ENCODE assay signal across 8 mouse cellular contexts in the genomic region with DNA sequence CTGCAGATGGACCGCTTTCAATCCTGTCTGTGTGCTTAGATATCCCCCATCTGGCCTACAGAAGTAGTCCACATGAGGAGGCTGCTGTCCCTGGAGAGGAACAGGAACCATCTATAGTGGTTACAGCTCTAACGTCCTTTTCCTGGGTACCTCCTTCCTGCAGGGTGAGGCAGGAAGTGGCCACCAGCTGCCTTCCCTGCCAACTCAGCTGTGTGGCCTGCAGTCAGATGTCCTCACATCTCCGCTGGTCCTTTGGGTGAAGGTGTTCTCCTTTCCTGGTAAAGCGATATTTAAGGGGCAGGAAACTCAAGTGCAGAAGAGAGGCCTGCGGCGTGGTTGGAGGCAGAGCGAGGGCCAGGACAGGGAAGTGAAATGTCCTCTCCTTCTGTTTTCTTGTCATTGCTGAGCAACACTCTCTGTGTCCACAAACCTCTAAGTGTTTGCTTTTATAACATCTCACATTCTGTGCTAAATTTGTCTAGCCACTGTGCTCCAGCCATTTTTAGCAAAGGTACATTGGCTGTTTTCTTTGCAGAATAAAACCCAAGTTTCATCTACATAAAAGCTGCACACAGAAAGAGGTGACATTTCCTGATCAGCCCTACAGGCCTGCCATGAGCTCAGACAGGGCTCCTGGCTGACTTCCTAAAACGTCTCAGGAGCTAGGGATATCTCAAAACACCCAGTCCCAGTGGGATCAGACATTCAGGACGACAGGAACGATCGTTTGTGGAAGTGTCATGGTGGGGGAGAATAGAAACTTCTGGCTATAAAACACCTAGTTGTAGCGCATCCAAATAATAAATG.
DNase-seq lines count a peak whose midpoint lies in the region; ATAC-seq and TF ChIP-seq lines count a peak whose summit lies in the region.

No protein-coding gene starts in this region.

- peak; percentile 21 for DNase-seq in midbrain, embryonic 11.5 days (ENCODE audit: low spot score, missing footprints)
- peak; percentile 99 for DNase-seq in heart, adult 11 months
- DNase-seq in kidney, postnatal 0 days (ENCODE audit: low spot score), result peak; percentile 61
- peak; percentile 87 for DNase-seq in lung, postnatal 0 days (ENCODE audit: low spot score)
- DNase-seq in spleen, postnatal 4 days (ENCODE audit: low spot score in 2 of 2), result peak; percentile 49 to 72
- DNase-seq in yolk sac, embryonic 10.5 days (ENCODE audit: low spot score), result no peak
- DNase-seq in adrenal gland, adult 2 months, result no peak

- no peak overlapping the region for H3K4me2 ChIP-seq in midbrain, embryonic 11.5 days
- H3K4me2 ChIP-seq in midbrain, embryonic 13.5 days (replicated peaks), result no peak overlapping the region
- H3K4me2 ChIP-seq in kidney, postnatal 0 days (ENCODE audit: low read length), result no peak overlapping the region
- H3K4me2 ChIP-seq in lung, postnatal 0 days (replicated peaks; ENCODE audit: low read depth, low read length), result no peak overlapping the region

- H3K27ac ChIP-seq in midbrain, embryonic 11.5 days (ENCODE audit: low read depth, low read length), result no peak overlapping the region
- H3K27ac ChIP-seq in midbrain, embryonic 13.5 days, result no peak overlapping the region
- peak overlapping the region; percentile 47 for H3K27ac ChIP-seq in kidney, postnatal 0 days
- peak overlapping the region; percentile 77 for H3K27ac ChIP-seq in lung, postnatal 0 days (ENCODE audit: low read length)

- H3K27me3 ChIP-seq in midbrain, embryonic 11.5 days (ENCODE audit: control insufficient read depth, insufficient read depth, low read length), result no peaks in the 10 kb centered on the region
- H3K27me3 ChIP-seq in midbrain, embryonic 13.5 days, result no peaks in the 10 kb centered on the region
- no peaks in the 10 kb centered on the region for H3K27me3 ChIP-seq in kidney, postnatal 0 days (ENCODE audit: insufficient read depth, low read length)
- no peaks in the 10 kb centered on the region for H3K27me3 ChIP-seq in lung, postnatal 0 days (replicated peaks; ENCODE audit: insufficient read depth, low read length)

- no peaks in the 10 kb centered on the region for H3K9me3 ChIP-seq in midbrain, embryonic 11.5 days (ENCODE audit: control insufficient read depth, low read length)
- no peaks in the 10 kb centered on the region for H3K9me3 ChIP-seq in midbrain, embryonic 13.5 days
- no peaks in the 10 kb centered on the region for H3K9me3 ChIP-seq in kidney, postnatal 0 days (replicated peaks; ENCODE audit: low read length)
- H3K9me3 ChIP-seq in lung, postnatal 0 days (ENCODE audit: low read length), result no peaks in the 10 kb centered on the region

- 86% methylated on average over 12 of the region's 12 CpGs for WGBS in midbrain, embryonic 11.5 days
- WGBS in midbrain, embryonic 13.5 days, result 85% methylated on average over 12 of the region's 12 CpGs
- 64% methylated on average over 12 of the region's 12 CpGs for WGBS in kidney, postnatal 0 days
- WGBS in lung, postnatal 0 days, result 42% methylated on average over 12 of the region's 12 CpGs

- peak; percentile 46; the same call in 1 of the 2 replicates for TF ChIP-seq CTCF in kidney, postnatal 0 days (IDR thresholded peaks at IDR 0.05; ENCODE audit: low read depth)
- TF ChIP-seq CTCF in lung, postnatal 0 days (IDR thresholded peaks at IDR 0.05), result peak; percentile 70

- ATAC-seq in midbrain, embryonic 11.5 days (ENCODE audit: low FRiP score), result no peak
- ATAC-seq in midbrain, embryonic 13.5 days, result no peak
- no peak for ATAC-seq in kidney, postnatal 0 days (replicated peaks; ENCODE audit: low FRiP score, low read depth)
- peak; percentile 88 for ATAC-seq in lung, postnatal 0 days

- no peaks in the 10 kb centered on the region for H3K36me3 ChIP-seq in midbrain, embryonic 11.5 days (ENCODE audit: control insufficient read depth, insufficient read depth, low read length)
- H3K36me3 ChIP-seq in midbrain, embryonic 13.5 days, result no peaks in the 10 kb centered on the region
- H3K36me3 ChIP-seq in kidney, postnatal 0 days (ENCODE audit: insufficient read depth, low read length), result no peaks in the 10 kb centered on the region
- H3K36me3 ChIP-seq in lung, postnatal 0 days (ENCODE audit: insufficient read depth, low read length), result no peaks in the 10 kb centered on the region

- H3K9ac ChIP-seq in midbrain, embryonic 11.5 days (ENCODE audit: low read length), result no peak overlapping the region
- H3K9ac ChIP-seq in midbrain, embryonic 13.5 days (replicated peaks), result no peak overlapping the region
- no peak overlapping the region for H3K9ac ChIP-seq in kidney, postnatal 0 days (ENCODE audit: low read depth, low read length)
- H3K9ac ChIP-seq in lung, postnatal 0 days (replicated peaks; ENCODE audit: low read depth), result no peak overlapping the region

- TF ChIP-seq EP300 in lung, postnatal 0 days (IDR thresholded peaks at IDR 0.05), result peak; percentile 85

- H3K4me3 ChIP-seq in midbrain, embryonic 11.5 days (ENCODE audit: low read depth, low read length), result no peak overlapping the region
- no peak overlapping the region for H3K4me3 ChIP-seq in midbrain, embryonic 13.5 days (replicated peaks)
- no peak overlapping the region for H3K4me3 ChIP-seq in kidney, postnatal 0 days (replicated peaks; ENCODE audit: low read depth, low read length)
- H3K4me3 ChIP-seq in lung, postnatal 0 days (ENCODE audit: low read depth, low read length), result no peak overlapping the region

- no peaks in the 10 kb centered on the region for H3K4me1 ChIP-seq in midbrain, embryonic 11.5 days (ENCODE audit: control insufficient read depth, insufficient read depth, low read length)
- peaks cover 15% of the 10 kb centered on the region for H3K4me1 ChIP-seq in midbrain, embryonic 13.5 days (replicated peaks)
- H3K4me1 ChIP-seq in kidney, postnatal 0 days (replicated peaks; ENCODE audit: insufficient read depth, low read length), result peaks cover 3% of the 10 kb centered on the region; the same call in 1 of the 2 replicates
- peaks cover 13% of the 10 kb centered on the region for H3K4me1 ChIP-seq in lung, postnatal 0 days (ENCODE audit: insufficient read depth, low read depth, low read length)

Comparison
In these comparisons a context has a peak if more than half of its experiments do, and no peak if none do; other contexts are left out.
1. DNase-seq: peak in midbrain, embryonic 11.5 days (single experiment), heart, adult 11 months (single experiment), kidney, postnatal 0 days (single experiment), lung, postnatal 0 days (single experiment) and spleen, postnatal 4 days (2 of 2); none in yolk sac, embryonic 10.5 days (single experiment) and adrenal gland, adult 2 months (single experiment).
2. H3K27ac ChIP-seq: peak in kidney, postnatal 0 days (single experiment) and lung, postnatal 0 days (single experiment); none in midbrain, embryonic 11.5 days (single experiment) and midbrain, embryonic 13.5 days (single experiment).